Mouse (Mus musculus) embryonic facial prominence, embryonic 11.5 days (tissue): ENCODE results near the gene Hoxd11. TPM values are rescaled to one million over a fixed set of nuclear protein-coding genes. Genes with fewer than 3 reads are reported as not detected.

Experiments used
- ATAC-seq: fragments of 200-750 bp; cut with Nextera tagmentation; replicated peaks from 2 replicates; pipeline ENCODE4 v1.8.0; 2017; ENCODE audit warnings: low read depth; ENCODE audit not compliant: insufficient number of reproducible peaks, low FRiP score, low TSS enrichment
- DNase-seq: peaks from one replicate; pipeline ENCODE4 v3.0.0-alpha.2; 2015; ENCODE audit warnings: low spot score
- H3K27ac ChIP-seq: fragments of 300-500 bp; sonication (generic); replicated peaks from 2 replicates; pipeline ENCODE4 v1.5.1; 2014; ENCODE audit warnings: mild to moderate bottlenecking, low read depth, low read length, control low read depth
- H3K27me3 ChIP-seq: fragments of 300-500 bp; sonication (generic); 2 replicates; pipeline ENCODE4 v1.6.1; 2014; ENCODE audit warnings: mild to moderate bottlenecking, low read length, moderate library complexity, mixed read lengths; ENCODE audit not compliant: control insufficient read depth, insufficient read depth
- H3K36me3 ChIP-seq: fragments of 300-500 bp; sonication (generic); replicated peaks from 2 replicates; pipeline ENCODE4 v1.6.1; 2014; ENCODE audit warnings: low read depth, mild to moderate bottlenecking, low read length, moderate library complexity, mixed read lengths; ENCODE audit not compliant: control insufficient read depth, insufficient read depth
- H3K4me1 ChIP-seq: fragments of 300-500 bp; sonication (generic); 2 replicates; pipeline ENCODE4 v1.6.1; 2014; ENCODE audit warnings: low read length, mixed read lengths; ENCODE audit not compliant: control insufficient read depth, insufficient read depth
- H3K4me2 ChIP-seq: fragments of 300-500 bp; sonication (generic); 2 replicates; pipeline ENCODE4 v1.6.1; 2014; ENCODE audit warnings: low read depth, mild to moderate bottlenecking, control low read depth, low read length, moderate library complexity
- H3K4me3 ChIP-seq: fragments of 300-500 bp; sonication (generic); 2 replicates; pipeline ENCODE4 v1.5.1; 2014; ENCODE audit warnings: low read depth, low read length, control low read depth
- H3K9ac ChIP-seq: fragments of 300-500 bp; sonication (generic); replicated peaks from 2 replicates; pipeline ENCODE4 v1.6.1; 2014; ENCODE audit warnings: mild to moderate bottlenecking, control low read depth, low read length
- H3K9me3 ChIP-seq: fragments of 300-500 bp; sonication (generic); replicated peaks from 2 replicates; pipeline ENCODE4 v1.6.1; 2016; ENCODE audit warnings: mild to moderate bottlenecking, low read length, inconsistent platforms, mixed read lengths; ENCODE audit not compliant: control insufficient read depth
- WGBS: fragments of 180-500 bp; shearing (Covaris S2); extraction: QIAGEN DNeasy Blood & Tissue Kit; methylation state at CpG from one replicate; pipeline ENCODE4 v1.1.7; 2014; 5-methylcytosine and 5-hydroxymethylcytosine counted together
- polyA plus RNA-seq: library from polyadenylated mRNA; unstranded; fragments of >200 nt; fragmentation: Nextera tagmentation; extraction: Ambion mirVana; gene quantifications from 2 replicates; pipeline ENCODE4 v1.2.1, GENCODE M21; 2014

The Hoxd11 gene
- polyA plus RNA-seq, 1 experiment from 2014 or later = not detected

GRCm38 (mm10) chr2:74668370-74669229, 10.8 kb upstream of the Hoxd11 start:
- Histone ChIP-seq H3K4me2 (peak overlapping the region; percentile 51), H3K4me1 (peaks cover 7% of the 10 kb centered on the region), H3K27me3 (peaks cover 78% of the 10 kb centered on the region), H3K9ac (no peak overlapping the region; the same call in 1 of the 2 replicates), H3K4me3 (peak overlapping the region; percentile 32), H3K27ac (no peak overlapping the region), H3K36me3 (no peaks in the 10 kb centered on the region), H3K9me3 (no peaks in the 10 kb centered on the region)
- DNase-seq (no peak), ATAC-seq (no peak; the same call in 1 of the 2 replicates)
- 0% methylated on average over 57 of the region's 74 CpGs for WGBS

GRCm38 (mm10) chr2:74669230-74669578, 10.2 kb upstream of the Hoxd11 start:
- H3K4me3 ChIP-seq = no peak overlapping the region
- H3K4me1 ChIP-seq = peaks cover 7% of the 10 kb centered on the region
- no peaks in the 10 kb centered on the region for H3K36me3 ChIP-seq
- H3K27ac ChIP-seq = no peak overlapping the region
- H3K9ac ChIP-seq = no peak overlapping the region
- ATAC-seq (no peak), DNase-seq (no peak)
- WGBS = 0% methylated on average over 3 of the region's 3 CpGs
- no peaks in the 10 kb centered on the region for H3K9me3 ChIP-seq
- peaks cover 78% of the 10 kb centered on the region for H3K27me3 ChIP-seq
- no peak overlapping the region for H3K4me2 ChIP-seq

GRCm38 (mm10) chr2:74669650-74670235, 9.6 kb upstream of the Hoxd11 start:
- Histone ChIP-seq H3K4me1 (peaks cover 7% of the 10 kb centered on the region), H3K4me2 (no peak overlapping the region), H3K9ac (no peak overlapping the region), H3K27ac (no peak overlapping the region), H3K27me3 (peaks cover 78% of the 10 kb centered on the region), H3K9me3 (no peaks in the 10 kb centered on the region), H3K4me3 (no peak overlapping the region), H3K36me3 (no peaks in the 10 kb centered on the region)
- ATAC-seq = no peak
- no peak for DNase-seq
- WGBS = under 1% methylated on average over 14 of the region's 14 CpGs

- Histone ChIP-seq H3K9ac (no peak overlapping the region), H3K27ac (no peak overlapping the region), H3K27me3 (peaks cover 82% of the 10 kb centered on the region), H3K36me3 (no peaks in the 10 kb centered on the region), H3K4me1 (peaks cover 7% of the 10 kb centered on the region), H3K4me3 (no peak overlapping the region), H3K9me3 (no peaks in the 10 kb centered on the region), H3K4me2 (no peak overlapping the region)
- ATAC-seq = no peak
- DNase-seq = no peak
- 2% methylated on average over 3 of the region's 3 CpGs for WGBS
These were observed 8.6 kb upstream of the Hoxd11 start for GRCm38 (mm10) chr2:74670632-74671188.

- Histone ChIP-seq H3K36me3 (no peaks in the 10 kb centered on the region), H3K4me3 (no peak overlapping the region), H3K4me2 (no peak overlapping the region), H3K27ac (no peak overlapping the region), H3K9me3 (no peaks in the 10 kb centered on the region), H3K27me3 (peaks cover 83% of the 10 kb centered on the region), H3K4me1 (peaks cover 7% of the 10 kb centered on the region), H3K9ac (no peak overlapping the region)
- ATAC-seq (no peak), DNase-seq (no peak)
- 3% methylated on average over 5 of the region's 5 CpGs for WGBS
These were observed 7.5 kb upstream of the Hoxd11 start for GRCm38 (mm10) chr2:74671847-74672246.

- no peaks in the 10 kb centered on the region for H3K36me3 ChIP-seq
- WGBS = 1% methylated on average over 40 of the region's 40 CpGs
- H3K4me1 ChIP-seq = peaks cover 7% of the 10 kb centered on the region
- peaks cover 84% of the 10 kb centered on the region for H3K27me3 ChIP-seq
- DNase-seq (peak; percentile 80), ATAC-seq (no peak)
- no peak overlapping the region for H3K27ac ChIP-seq
- H3K4me2 ChIP-seq = peak overlapping the region; percentile 42
- H3K4me3 ChIP-seq = 0 out of 2 replicates have a peak overlapping the region, but pooled peaks have one; percentile 12
- H3K9me3 ChIP-seq = no peaks in the 10 kb centered on the region
- H3K9ac ChIP-seq = no peak overlapping the region; the same call in 1 of the 2 replicates
These were observed 6.6 kb upstream of the Hoxd11 start for GRCm38 (mm10) chr2:74672481-74673362.

GRCm38 (mm10) chr2:74673835-74674425, 5.4 kb upstream of the Hoxd11 start:
- no peak overlapping the region for H3K27ac ChIP-seq
- H3K36me3 ChIP-seq = no peaks in the 10 kb centered on the region
- no peaks in the 10 kb centered on the region; the same call in 1 of the 2 replicates for H3K4me1 ChIP-seq
- H3K9me3 ChIP-seq = no peaks in the 10 kb centered on the region
- H3K9ac ChIP-seq = no peak overlapping the region
- ATAC-seq (no peak), DNase-seq (no peak)
- H3K27me3 ChIP-seq = peaks cover 83% of the 10 kb centered on the region
- H3K4me2 ChIP-seq = no peak overlapping the region
- H3K4me3 ChIP-seq = no peak overlapping the region
- WGBS = 1% methylated on average over 24 of the region's 24 CpGs
